ENCODE assay signal across 10 mouse cellular contexts in the genomic region with DNA sequence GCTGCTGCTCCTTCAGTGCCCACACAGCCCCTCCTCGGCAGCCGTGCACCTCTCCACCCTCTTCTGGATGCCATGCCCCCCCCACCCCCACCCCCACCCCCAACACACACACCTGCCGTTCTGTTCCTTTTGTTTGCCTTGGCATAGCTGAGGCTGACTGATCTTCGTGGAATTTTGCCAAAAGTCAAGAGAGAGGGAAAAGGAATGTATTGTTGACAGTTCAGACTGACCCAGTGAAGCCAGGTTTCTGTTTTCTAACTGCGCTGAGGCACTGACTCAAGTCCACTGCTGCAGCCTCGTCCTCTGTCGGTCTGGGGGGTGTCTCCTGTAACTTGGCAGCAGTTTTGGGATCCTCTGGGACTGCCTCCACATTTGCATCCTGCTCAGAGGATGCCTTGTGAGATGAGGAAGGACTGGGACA. TPM values are rescaled to one million over a fixed set of nuclear protein-coding genes. Genes with fewer than 3 reads are reported as not detected.
DNase-seq lines count a peak whose midpoint lies in the region; ATAC-seq and TF ChIP-seq lines count a peak whose summit lies in the region.
"Had no signal": no experiment of that assay in that cellular context is flagged by ENCODE, and none has a peak within 500 bp of the region (broad histone marks: within the 10 kb centered on the region; RNA-seq: fewer than 3 reads in every experiment).

No protein-coding gene starts in this region.

- H3K4me2 ChIP-seq in hindbrain, embryonic 14.5 days (replicated peaks), result no peak overlapping the region
- no peak overlapping the region for H3K4me2 ChIP-seq in hindbrain, embryonic 11.5 days (replicated peaks; ENCODE audit: low read depth, low read length)
- 0 out of 2 replicates have a peak overlapping the region, but pooled peaks have one; percentile 14 for H3K4me2 ChIP-seq in lung, postnatal 0 days (replicated peaks; ENCODE audit: low read depth, low read length)
- no peak overlapping the region for H3K4me2 ChIP-seq in intestine, embryonic 16.5 days (ENCODE audit: low read depth, low read length)
- H3K4me2 ChIP-seq: limb, embryonic 15.5 days had no signal

- TF ChIP-seq EP300 in lung, postnatal 0 days (IDR thresholded peaks at IDR 0.05), result peak; percentile 42; the same call in 1 of the 2 replicates

- no peak for ATAC-seq in hindbrain, embryonic 14.5 days (ENCODE audit: low FRiP score)
- ATAC-seq in hindbrain, embryonic 11.5 days (ENCODE audit: low FRiP score), result no peak
- peak; percentile 79 for ATAC-seq in lung, postnatal 0 days
- ATAC-seq in intestine, embryonic 16.5 days, result no peak

- 37% methylated on average over 7 of the region's 7 CpGs for WGBS in hindbrain, embryonic 14.5 days
- 71% methylated on average over 7 of the region's 7 CpGs for WGBS in hindbrain, embryonic 11.5 days
- 20% methylated on average over 7 of the region's 7 CpGs for WGBS in lung, postnatal 0 days
- 29% methylated on average over 7 of the region's 7 CpGs for WGBS in intestine, embryonic 16.5 days

- TF ChIP-seq CTCF in lung, postnatal 0 days (IDR thresholded peaks at IDR 0.05), result no peak

- H3K9ac ChIP-seq in hindbrain, embryonic 14.5 days, result no peak overlapping the region
- no peak overlapping the region for H3K9ac ChIP-seq in hindbrain, embryonic 11.5 days (ENCODE audit: low read depth, low read length)
- H3K9ac ChIP-seq in lung, postnatal 0 days (replicated peaks; ENCODE audit: low read depth), result no peak overlapping the region
- H3K9ac ChIP-seq in intestine, embryonic 16.5 days (ENCODE audit: low read depth, low read length), result no peak overlapping the region
- H3K9ac ChIP-seq: limb, embryonic 15.5 days had no signal

- H3K27me3 ChIP-seq in hindbrain, embryonic 14.5 days (ENCODE audit: control insufficient read depth, insufficient read depth, low read length), result peaks cover 33% of the 10 kb centered on the region
- peaks cover 39% of the 10 kb centered on the region for H3K27me3 ChIP-seq in hindbrain, embryonic 11.5 days (ENCODE audit: control insufficient read depth, insufficient read depth, low read length)
- H3K27me3 ChIP-seq in lung, postnatal 0 days (replicated peaks; ENCODE audit: insufficient read depth, low read length), result peaks cover 32% of the 10 kb centered on the region
- peaks cover 38% of the 10 kb centered on the region for H3K27me3 ChIP-seq in intestine, embryonic 16.5 days (replicated peaks; ENCODE audit: control insufficient read depth, insufficient read depth, low read length)

- H3K4me1 ChIP-seq in hindbrain, embryonic 14.5 days (replicated peaks; ENCODE audit: control insufficient read depth, insufficient read depth, low read length), result peaks cover 3% of the 10 kb centered on the region; the same call in 1 of the 2 replicates
- 0 out of 2 replicates have a peak, but pooled peaks cover 3% of the 10 kb centered on the region for H3K4me1 ChIP-seq in hindbrain, embryonic 11.5 days (replicated peaks; ENCODE audit: control insufficient read depth, insufficient read depth, low read length)
- peaks cover 13% of the 10 kb centered on the region; the same call in 1 of the 2 replicates for H3K4me1 ChIP-seq in lung, postnatal 0 days (ENCODE audit: insufficient read depth, low read depth, low read length)
- peaks cover 5% of the 10 kb centered on the region for H3K4me1 ChIP-seq in intestine, embryonic 16.5 days (ENCODE audit: control insufficient read depth, insufficient read depth, low read length)

- DNase-seq in hindbrain, embryonic 14.5 days (ENCODE audit: low spot score), result no peak
- DNase-seq in hindbrain, embryonic 11.5 days (ENCODE audit: low spot score), result no peak
- DNase-seq in 3T3-L1 (ENCODE audit: low read depth, low spot score) (peak; percentile 71), NIH3T3 (ENCODE audit: low read depth) (peak; percentile 91)
- DNase-seq in lung, postnatal 0 days (ENCODE audit: low spot score), result peak; percentile 86
- DNase-seq in spleen, adult 12 weeks (ENCODE audit: low spot score), result no peak
- no peak for DNase-seq in ovary, postnatal 14 days (ENCODE audit: low spot score)

- no peak overlapping the region for H3K4me3 ChIP-seq in hindbrain, embryonic 14.5 days (replicated peaks; ENCODE audit: low read length)
- no peak overlapping the region for H3K4me3 ChIP-seq in hindbrain, embryonic 11.5 days (ENCODE audit: low read depth, low read length)
- no peak overlapping the region for H3K4me3 ChIP-seq in lung, postnatal 0 days (ENCODE audit: low read depth, low read length)
- no peak overlapping the region for H3K4me3 ChIP-seq in intestine, embryonic 16.5 days (ENCODE audit: low read length)
- H3K4me3 ChIP-seq: limb, embryonic 15.5 days; myocyte had no signal

- peaks cover 70% of the 10 kb centered on the region for H3K36me3 ChIP-seq in hindbrain, embryonic 14.5 days (replicated peaks; ENCODE audit: control insufficient read depth, insufficient read depth)
- H3K36me3 ChIP-seq in hindbrain, embryonic 11.5 days (ENCODE audit: control insufficient read depth, insufficient read depth, low read length), result 0 out of 2 replicates have a peak, but pooled peaks cover 4% of the 10 kb centered on the region
- H3K36me3 ChIP-seq in lung, postnatal 0 days (ENCODE audit: insufficient read depth, low read length), result peaks cover 18% of the 10 kb centered on the region
- peaks cover 13% of the 10 kb centered on the region for H3K36me3 ChIP-seq in intestine, embryonic 16.5 days (ENCODE audit: control insufficient read depth, insufficient read depth, low read length)

- peak overlapping the region; percentile 63 for H3K27ac ChIP-seq in hindbrain, embryonic 14.5 days
- H3K27ac ChIP-seq in hindbrain, embryonic 11.5 days (ENCODE audit: low read depth, low read length), result no peak overlapping the region
- H3K27ac ChIP-seq in lung, postnatal 0 days (ENCODE audit: low read length), result peak overlapping the region; percentile 59
- no peak overlapping the region for H3K27ac ChIP-seq in intestine, embryonic 16.5 days (ENCODE audit: low read length)
- H3K27ac ChIP-seq: limb, embryonic 15.5 days had no signal

- no peaks in the 10 kb centered on the region for H3K9me3 ChIP-seq in hindbrain, embryonic 14.5 days (ENCODE audit: control insufficient read depth, low read length)
- no peaks in the 10 kb centered on the region for H3K9me3 ChIP-seq in hindbrain, embryonic 11.5 days (ENCODE audit: control insufficient read depth, low read length)
- no peaks in the 10 kb centered on the region for H3K9me3 ChIP-seq in lung, postnatal 0 days (ENCODE audit: low read length)
- no peaks in the 10 kb centered on the region for H3K9me3 ChIP-seq in intestine, embryonic 16.5 days (ENCODE audit: control insufficient read depth, low read length)
- H3K9me3 ChIP-seq: limb, embryonic 15.5 days had no signal

RNA-seq across cellular contexts. Expression of a gene that starts 19.3 kb away (rescaled TPM):
- polyA plus RNA-seq in hindbrain, embryonic 14.5 days (2014; fragmentation: Nextera tagmentation; extraction: Ambion mirVana), result 6.7 and 8.2 TPM in 2 replicates
- 0.68 and 1.2 TPM in 2 replicates for polyA plus RNA-seq in hindbrain, embryonic 11.5 days (2014; fragmentation: Nextera tagmentation; extraction: Ambion mirVana)
- 0.04 and 0.32 TPM in 2 replicates for polyA plus RNA-seq in lung, postnatal 0 days (2015; fragmentation: Nextera tagmentation; extraction: Ambion mirVana)
- polyA plus RNA-seq in intestine, embryonic 16.5 days (2015; fragmentation: Nextera tagmentation; extraction: Ambion mirVana), result 0.05 and 0.21 TPM in 2 replicates

RNA-seq across cellular contexts. Expression of a gene that starts 24.3 kb away (rescaled TPM):
- polyA plus RNA-seq in hindbrain, embryonic 14.5 days (2014; fragmentation: Nextera tagmentation; extraction: Ambion mirVana), result 54.4 and 83.3 TPM in 2 replicates
- polyA plus RNA-seq in hindbrain, embryonic 11.5 days (2014; fragmentation: Nextera tagmentation; extraction: Ambion mirVana), result 111 and 140 TPM in 2 replicates
- polyA plus RNA-seq in lung, postnatal 0 days (2015; fragmentation: Nextera tagmentation; extraction: Ambion mirVana), result 99.5 and 110 TPM in 2 replicates
- polyA plus RNA-seq in intestine, embryonic 16.5 days (2015; fragmentation: Nextera tagmentation; extraction: Ambion mirVana), result 189 and 206 TPM in 2 replicates

RNA-seq across cellular contexts. Expression of a gene that starts 26.5 kb away (rescaled TPM):
- polyA plus RNA-seq in hindbrain, embryonic 14.5 days (2014; fragmentation: Nextera tagmentation; extraction: Ambion mirVana), result 78.1 and 83.0 TPM in 2 replicates
- polyA plus RNA-seq in hindbrain, embryonic 11.5 days (2014; fragmentation: Nextera tagmentation; extraction: Ambion mirVana), result 40.3 and 46.6 TPM in 2 replicates
- 112 and 113 TPM in 2 replicates for polyA plus RNA-seq in lung, postnatal 0 days (2015; fragmentation: Nextera tagmentation; extraction: Ambion mirVana)
- 110 and 116 TPM in 2 replicates for polyA plus RNA-seq in intestine, embryonic 16.5 days (2015; fragmentation: Nextera tagmentation; extraction: Ambion mirVana)

RNA-seq across cellular contexts. Expression of a gene that starts 31.1 kb away (rescaled TPM):
- 764 and 784 TPM in 2 replicates for polyA plus RNA-seq in hindbrain, embryonic 14.5 days (2014; fragmentation: Nextera tagmentation; extraction: Ambion mirVana)
- polyA plus RNA-seq in hindbrain, embryonic 11.5 days (2014; fragmentation: Nextera tagmentation; extraction: Ambion mirVana), result 2,639 and 2,665 TPM in 2 replicates
- 358 and 362 TPM in 2 replicates for polyA plus RNA-seq in lung, postnatal 0 days (2015; fragmentation: Nextera tagmentation; extraction: Ambion mirVana)
- 1,474 and 1,595 TPM in 2 replicates for polyA plus RNA-seq in intestine, embryonic 16.5 days (2015; fragmentation: Nextera tagmentation; extraction: Ambion mirVana)

RNA-seq across cellular contexts. Expression of a gene that starts 34.4 kb away (rescaled TPM):
- 12.0 and 12.9 TPM in 2 replicates for polyA plus RNA-seq in hindbrain, embryonic 14.5 days (2014; fragmentation: Nextera tagmentation; extraction: Ambion mirVana)
- polyA plus RNA-seq in hindbrain, embryonic 11.5 days (2014; fragmentation: Nextera tagmentation; extraction: Ambion mirVana), result 3.6 and 4.2 TPM in 2 replicates
- 0.63 and 0.86 TPM in 2 replicates for polyA plus RNA-seq in lung, postnatal 0 days (2015; fragmentation: Nextera tagmentation; extraction: Ambion mirVana)
- polyA plus RNA-seq in intestine, embryonic 16.5 days (2015; fragmentation: Nextera tagmentation; extraction: Ambion mirVana), result 0.40 and 0.50 TPM in 2 replicates

Comparison
In these comparisons a context has a peak if more than half of its experiments do, and no peak if none do; other contexts are left out.
1. H3K27ac ChIP-seq: peak in hindbrain, embryonic 14.5 days (single experiment) and lung, postnatal 0 days (single experiment); none in hindbrain, embryonic 11.5 days (single experiment) and intestine, embryonic 16.5 days (single experiment).
2. DNase-seq: peak in 3T3-L1 (single experiment), NIH3T3 (single experiment) and lung, postnatal 0 days (single experiment); none in hindbrain, embryonic 14.5 days (single experiment), hindbrain, embryonic 11.5 days (single experiment), spleen, adult 12 weeks (single experiment) and ovary, postnatal 14 days (single experiment).